Mouse (Mus musculus): ENCODE measurements around the gene Fpr2.
A peak's percentile ranks its signal among the peaks of the same experiment; 100 is the strongest.
"Not testable (repeated sequence)": the region's sequence is repeated elsewhere in the genome, so short reads cannot be mapped to it uniquely, and the experiment has no call there.

Gene Fpr2

DNA sequence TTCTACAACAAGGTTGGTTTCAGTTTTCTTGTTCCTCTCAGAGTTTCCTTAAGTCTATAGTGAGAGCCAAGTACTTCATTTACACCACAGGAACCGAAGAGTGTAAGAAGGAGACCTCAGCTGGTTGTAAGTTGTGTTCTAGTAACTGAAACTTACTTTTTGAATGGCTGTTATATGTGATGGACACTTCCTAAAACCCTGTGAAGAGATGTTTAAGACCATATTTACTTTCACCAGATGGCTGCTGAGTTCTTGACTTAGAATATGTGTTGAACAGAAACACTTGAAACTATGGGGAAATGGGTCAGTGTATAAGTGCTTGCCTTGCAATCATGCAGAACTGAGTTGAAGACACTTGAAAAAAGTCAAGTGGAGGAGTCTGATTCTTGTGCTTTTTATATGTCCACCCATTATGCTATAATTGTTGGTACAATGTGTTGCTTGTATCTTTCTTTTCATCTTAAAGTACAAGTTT, at the start of gene Fpr2, which contains the start of gene Fpr3:
Gene Fpr2, plus strand, starts transcription at position 51 of the 475 bp plus-strand sequence.
Gene Fpr3, plus strand, starts transcription at position 79 of the 475 bp plus-strand sequence.
- no peak for DNase-seq (ENCODE audit: low spot score in 2 of 2)

DNA sequence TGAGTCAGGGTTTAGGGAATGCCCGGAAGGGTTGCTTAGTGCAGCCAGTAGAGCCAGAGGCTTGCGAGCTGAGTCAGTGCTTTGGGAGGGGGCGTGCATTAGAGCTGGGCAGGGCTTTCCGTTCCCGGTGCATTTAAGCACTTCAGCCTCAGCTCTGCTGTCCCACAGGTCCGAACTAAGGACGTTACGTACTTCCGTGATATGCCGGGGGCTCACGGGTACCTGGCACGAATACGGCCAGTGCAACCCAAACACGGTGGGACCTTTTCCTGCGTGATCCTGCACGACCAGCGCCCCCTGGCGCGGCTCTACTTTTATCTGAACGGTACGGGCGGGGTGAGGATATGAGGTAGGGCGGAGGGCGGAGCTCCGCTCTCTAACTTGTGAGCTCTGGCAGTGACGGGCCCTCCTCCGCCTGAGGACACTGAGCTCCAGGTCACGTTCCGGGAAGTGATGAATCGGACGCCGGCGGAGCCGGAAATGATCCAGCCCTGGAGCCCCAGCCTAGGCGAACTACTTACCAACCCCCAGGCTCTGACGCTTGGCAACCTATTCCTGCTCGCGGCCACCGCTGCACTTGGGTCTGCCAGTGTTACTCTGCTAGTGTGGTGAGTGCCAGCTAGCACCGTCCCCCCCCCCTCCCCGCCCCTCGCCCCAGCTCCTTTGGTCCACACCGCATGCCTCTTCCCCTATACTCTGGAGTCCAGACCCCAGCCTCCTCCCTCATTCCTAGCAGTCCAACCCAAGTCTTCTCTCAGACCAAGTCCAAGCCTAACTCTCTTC, 49.5 kb upstream of the Fpr2 start:
- DNase-seq (ENCODE audit: low spot score in 2 of 2): peak; percentile 94

- DNase-seq (ENCODE audit: low spot score in 2 of 2): no peak
Observed at GRCm38 (mm10) chr17:17839276-17839675, 48.3 kb upstream of the Fpr2 start.

DNA sequence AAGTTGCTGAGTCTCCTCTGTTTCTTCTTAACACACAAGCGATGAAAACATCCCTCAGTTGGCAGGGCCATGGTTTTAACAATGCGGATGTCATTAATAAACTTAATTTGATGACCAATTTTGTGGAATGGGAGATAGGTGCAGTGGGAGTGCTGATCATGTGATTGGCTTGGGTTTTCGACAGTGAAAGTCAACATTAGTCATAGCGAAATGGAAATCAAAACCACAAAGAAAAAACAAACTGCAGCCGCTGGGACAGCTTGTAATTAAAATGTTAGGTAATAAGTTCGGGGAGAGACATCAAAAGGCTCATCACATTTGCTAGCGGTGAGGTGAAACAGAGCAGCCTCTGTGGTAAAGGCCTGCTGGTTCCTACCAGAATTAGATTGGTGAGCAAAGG, 46.8 kb upstream of the Fpr2 start:
- DNase-seq (ENCODE audit: low spot score in 2 of 2): no peak

DNA sequence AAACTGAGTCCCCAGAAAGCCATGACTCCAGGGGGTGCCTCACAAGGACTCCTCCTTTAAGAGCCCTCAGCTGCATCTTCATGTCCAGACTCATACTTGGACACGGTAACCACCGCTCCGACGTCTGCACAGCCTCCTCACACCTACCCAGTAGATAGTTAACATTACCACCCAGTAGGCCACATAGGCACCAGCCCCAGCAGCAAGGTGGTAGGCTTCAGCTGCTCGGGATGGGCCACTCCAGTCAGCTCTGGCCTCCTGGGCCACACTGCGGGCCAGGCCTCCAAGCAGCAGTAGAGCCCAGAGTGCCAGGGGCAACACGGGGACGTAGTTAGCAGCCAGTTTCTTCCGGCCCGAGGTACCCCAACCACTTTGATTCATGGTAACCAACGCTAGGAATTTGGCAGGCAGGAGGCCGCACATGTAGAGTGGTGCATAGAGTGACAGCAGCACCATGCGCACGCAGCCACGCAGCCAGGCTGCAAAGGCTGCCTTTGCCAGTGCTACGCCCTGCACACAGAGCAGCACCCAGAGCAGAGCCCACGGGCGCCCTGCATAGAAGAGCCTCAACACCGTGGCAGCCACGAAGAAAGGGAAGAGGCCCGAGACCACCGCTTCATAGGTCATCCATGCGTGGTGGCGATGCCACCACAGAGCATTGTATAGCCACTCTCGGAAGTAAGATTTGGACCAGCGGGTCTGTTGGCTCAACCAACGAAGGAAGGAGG, 43.9 kb upstream of the Fpr2 start:
- no peak for DNase-seq (ENCODE audit: low spot score in 2 of 2)

GRCm38 (mm10) chr17:17844606-17845005, 43.0 kb upstream of the Fpr2 start:
- not testable (repeated sequence) for DNase-seq (ENCODE audit: low spot score in 2 of 2)

- peak in 1 of 2 experiments; percentile 31 for DNase-seq (ENCODE audit: low spot score in 2 of 2)
Observed at GRCm38 (mm10) chr17:17845187-17846027, 42.2 kb upstream of the Fpr2 start.

DNA sequence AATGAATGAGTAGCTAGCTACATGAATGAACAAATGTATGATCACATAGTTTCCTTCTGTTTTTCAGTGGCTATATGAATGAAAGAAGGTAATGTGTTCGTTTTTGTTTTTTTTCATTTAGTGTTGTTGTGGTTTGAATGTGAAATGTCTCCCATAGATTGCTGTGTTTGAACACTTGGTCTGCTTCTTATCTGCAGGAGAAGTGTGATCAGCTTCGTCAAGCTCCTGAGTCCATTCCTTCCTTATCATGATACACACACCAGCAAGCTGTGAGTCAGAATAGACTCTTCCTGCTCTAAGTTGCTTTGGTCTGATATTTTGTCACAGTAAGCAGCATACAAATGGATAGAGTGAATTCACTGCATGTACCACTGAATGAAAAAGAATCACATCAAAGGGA, 38.6 kb upstream of the Fpr2 start:
- DNase-seq (ENCODE audit: low spot score in 2 of 2): no peak

- no peak for DNase-seq (ENCODE audit: low spot score in 2 of 2)
Observed at GRCm38 (mm10) chr17:17849906-17850712, 37.5 kb upstream of the Fpr2 start.

- no peak for DNase-seq (ENCODE audit: low spot score in 2 of 2)
Observed at GRCm38 (mm10) chr17:17855064-17855838, 32.4 kb upstream of the Fpr2 start, which contains the start of gene Has1. Gene Has1, minus strand, starts transcription at chr17:17855205.

GRCm38 (mm10) chr17:17856612-17857011, 31.0 kb upstream of the Fpr2 start:
- no peak for DNase-seq (ENCODE audit: low spot score in 2 of 2)

- DNase-seq (ENCODE audit: low spot score in 2 of 2): no peak
Observed at GRCm38 (mm10) chr17:17857446-17857845, 30.2 kb upstream of the Fpr2 start.

GRCm38 (mm10) chr17:17860110-17860509, 27.5 kb upstream of the Fpr2 start:
- DNase-seq (ENCODE audit: low spot score in 2 of 2): no peak

- DNase-seq (ENCODE audit: low spot score in 2 of 2): no peak
Observed at GRCm38 (mm10) chr17:17862360-17862759, 25.3 kb upstream of the Fpr2 start.

DNA sequence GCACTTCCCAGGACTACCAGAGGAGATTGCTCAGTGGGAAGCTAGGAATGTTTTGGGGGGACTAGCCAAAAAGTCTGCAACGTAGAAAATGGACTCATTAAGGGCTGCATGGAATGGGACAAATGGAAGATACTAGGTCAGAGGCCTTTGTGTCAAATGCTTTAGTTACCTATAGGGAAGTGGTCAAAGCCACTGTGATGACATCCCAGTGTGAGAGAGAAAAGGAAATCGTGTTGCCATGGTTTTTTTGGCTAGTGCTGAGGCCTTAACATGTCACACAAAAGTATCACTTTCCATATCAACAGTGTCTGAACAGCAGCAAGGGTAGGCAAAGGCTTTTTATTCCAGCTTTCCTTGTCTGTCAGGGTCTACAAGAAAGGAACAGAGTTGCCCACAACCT, 22.5 kb upstream of the Fpr2 start:
- no peak for DNase-seq (ENCODE audit: low spot score in 2 of 2)

GRCm38 (mm10) chr17:17866801-17867469, 20.7 kb upstream of the Fpr2 start:
- no peak for DNase-seq (ENCODE audit: low spot score in 2 of 2)

GRCm38 (mm10) chr17:17870892-17871550, 16.6 kb upstream of the Fpr2 start:
- no peak for DNase-seq (ENCODE audit: low spot score in 2 of 2)

- no peak for DNase-seq (ENCODE audit: low spot score in 2 of 2)
Observed at GRCm38 (mm10) chr17:17871697-17872096, 15.9 kb upstream of the Fpr2 start.

GRCm38 (mm10) chr17:17879347-17879746, 8.3 kb upstream of the Fpr2 start:
- no peak for DNase-seq (ENCODE audit: low spot score in 2 of 2)

All from frontal cortex, postnatal 14 days (tissue).